In the genomic region with DNA sequence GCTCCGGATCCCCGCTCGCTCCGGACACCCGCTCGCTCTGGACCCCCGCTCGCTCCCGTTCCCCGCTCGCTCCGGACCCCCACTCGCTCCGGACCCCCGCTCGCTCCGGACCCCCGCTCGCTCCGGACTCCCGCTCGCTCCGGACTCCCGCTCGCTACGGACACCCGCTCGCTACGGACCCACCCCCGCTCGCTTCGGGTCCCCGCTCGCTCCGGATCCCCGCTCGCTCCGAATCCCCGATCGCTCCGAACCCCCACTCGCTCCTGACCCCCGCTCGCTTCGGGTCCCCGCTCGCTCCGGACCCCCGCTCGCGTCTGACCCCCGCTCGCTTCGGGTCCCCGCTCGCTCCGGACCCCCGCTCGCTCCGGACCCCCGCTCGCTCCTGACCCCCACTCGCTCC, we compare ENCODE assay signal across 9 mouse cellular contexts. TPM values are rescaled to one million over a fixed set of nuclear protein-coding genes. Genes with fewer than 3 reads are reported as not detected.
A peak's percentile ranks its signal among the peaks of the same experiment; 100 is the strongest.
DNase-seq lines count a peak whose midpoint lies in the region; ATAC-seq and TF ChIP-seq lines count a peak whose summit lies in the region.
"Not testable (repeated sequence)": the region's sequence is repeated elsewhere in the genome, so short reads cannot be mapped to it uniquely, and the experiment has no call there.
"Had no signal": no experiment of that assay in that cellular context is flagged by ENCODE, and none has a peak within 500 bp of the region (broad histone marks: within the 10 kb centered on the region; RNA-seq: fewer than 3 reads in every experiment).

No protein-coding gene starts in this region.

- H3K4me2 ChIP-seq in forebrain, embryonic 14.5 days (ENCODE audit: low read length), result peak overlapping the region; percentile 93
- peak overlapping the region; percentile 76 for H3K4me2 ChIP-seq in heart, embryonic 16.5 days (ENCODE audit: low read depth, low read length)
- H3K4me2 ChIP-seq in intestine, embryonic 16.5 days (ENCODE audit: low read depth, low read length), result peak overlapping the region; percentile 92
- H3K4me2 ChIP-seq in limb, embryonic 11.5 days (ENCODE audit: low read depth, severe bottlenecking), result peak overlapping the region; percentile 89
- H3K4me2 ChIP-seq in liver, postnatal 0 days (ENCODE audit: low read depth, low read length), result peak overlapping the region; percentile 70
- peak overlapping the region; percentile 89 for H3K4me2 ChIP-seq in midbrain, embryonic 15.5 days
- H3K4me2 ChIP-seq in stomach, embryonic 14.5 days (replicated peaks; ENCODE audit: low read depth, low read length), result peak overlapping the region; percentile 91

- peak overlapping the region; percentile 41; the same call in 1 of the 2 replicates for H3K9ac ChIP-seq in forebrain, embryonic 14.5 days (ENCODE audit: low read length)
- H3K9ac ChIP-seq in heart, embryonic 16.5 days (ENCODE audit: low read length), result peak overlapping the region; percentile 60
- peak overlapping the region; percentile 43; the same call in 1 of the 2 replicates for H3K9ac ChIP-seq in intestine, embryonic 16.5 days (ENCODE audit: low read depth, low read length)
- H3K9ac ChIP-seq in limb, embryonic 11.5 days (ENCODE audit: low read length); stomach, embryonic 14.5 days (replicated peaks; ENCODE audit: low read depth, low read length): not testable (repeated sequence)
- peak overlapping the region; percentile 46; the same call in 1 of the 2 replicates for H3K9ac ChIP-seq in liver, postnatal 0 days (replicated peaks)
- H3K9ac ChIP-seq in midbrain, embryonic 15.5 days, result peak overlapping the region; percentile 39; the same call in 1 of the 2 replicates

- ATAC-seq in forebrain, embryonic 14.5 days; heart, embryonic 16.5 days (replicated peaks; ENCODE audit: extremely low read depth, insufficient read depth, low FRiP score); intestine, embryonic 16.5 days; limb, embryonic 11.5 days (ENCODE audit: insufficient number of reproducible peaks, low FRiP score, low TSS enrichment, low read depth); liver, postnatal 0 days; midbrain, embryonic 15.5 days (replicated peaks); stomach, embryonic 14.5 days (ENCODE audit: insufficient number of reproducible peaks, insufficient read depth, low FRiP score, low read depth): not testable (repeated sequence)

- not testable (repeated sequence) for H3K36me3 ChIP-seq in forebrain, embryonic 14.5 days (ENCODE audit: control insufficient read depth, insufficient read depth, low read length); intestine, embryonic 16.5 days (ENCODE audit: control insufficient read depth, insufficient read depth, low read length); limb, embryonic 11.5 days (ENCODE audit: control insufficient read depth, insufficient read depth, low read length); liver, postnatal 0 days (replicated peaks; ENCODE audit: insufficient read depth, low read length); midbrain, embryonic 15.5 days (replicated peaks); stomach, embryonic 14.5 days (ENCODE audit: control insufficient read depth, insufficient read depth, low read length)
- peaks cover 59% of the 10 kb centered on the region for H3K36me3 ChIP-seq in heart, embryonic 16.5 days (ENCODE audit: control insufficient read depth, insufficient read depth)

- H3K27me3 ChIP-seq in forebrain, embryonic 14.5 days (replicated peaks; ENCODE audit: control insufficient read depth, insufficient read depth, low read length), result peaks cover 46% of the 10 kb centered on the region
- not testable (repeated sequence) for H3K27me3 ChIP-seq in heart, embryonic 16.5 days (ENCODE audit: control insufficient read depth, insufficient read depth, low read length)
- H3K27me3 ChIP-seq in intestine, embryonic 16.5 days (replicated peaks; ENCODE audit: control insufficient read depth, insufficient read depth, low read length), result peaks cover 38% of the 10 kb centered on the region
- H3K27me3 ChIP-seq in limb, embryonic 11.5 days (ENCODE audit: control insufficient read depth, insufficient read depth, low read length), result peaks cover 57% of the 10 kb centered on the region
- peaks cover 63% of the 10 kb centered on the region for H3K27me3 ChIP-seq in liver, postnatal 0 days (ENCODE audit: insufficient read depth, low read length)
- peaks cover 51% of the 10 kb centered on the region for H3K27me3 ChIP-seq in midbrain, embryonic 15.5 days (replicated peaks)
- peaks cover 34% of the 10 kb centered on the region for H3K27me3 ChIP-seq in stomach, embryonic 14.5 days (ENCODE audit: control insufficient read depth, insufficient read depth, low read length)

- peak overlapping the region; percentile 63 for H3K27ac ChIP-seq in brown adipose tissue, adult 24 weeks (replicated peaks; ENCODE audit: low read depth, low read length)
- H3K27ac ChIP-seq in forebrain, embryonic 14.5 days (ENCODE audit: low read depth, low read length); heart, embryonic 16.5 days (ENCODE audit: low read length); intestine, embryonic 16.5 days (ENCODE audit: low read length); limb, embryonic 11.5 days (replicated peaks; ENCODE audit: low read depth, low read length); midbrain, embryonic 15.5 days; stomach, embryonic 14.5 days (ENCODE audit: low read length): not testable (repeated sequence)
- H3K27ac ChIP-seq in liver, postnatal 0 days (ENCODE audit: low read depth), result peak overlapping the region; percentile 55

- not testable (repeated sequence) for H3K4me1 ChIP-seq in brown adipose tissue, adult 24 weeks (ENCODE audit: control insufficient read depth, insufficient read depth, insufficient read length, low read length); forebrain, embryonic 14.5 days (ENCODE audit: control insufficient read depth, insufficient read depth, low read length); heart, embryonic 16.5 days (ENCODE audit: control insufficient read depth, insufficient read depth, low read length); intestine, embryonic 16.5 days (ENCODE audit: control insufficient read depth, insufficient read depth, low read length); limb, embryonic 11.5 days (ENCODE audit: control insufficient read depth, insufficient read depth, low read length); liver, postnatal 0 days (ENCODE audit: insufficient read depth); midbrain, embryonic 15.5 days; stomach, embryonic 14.5 days (ENCODE audit: control insufficient read depth, insufficient read depth, low read length)

- not testable (repeated sequence) for H3K9me3 ChIP-seq in forebrain, embryonic 14.5 days (replicated peaks; ENCODE audit: control insufficient read depth, low read length); heart, embryonic 16.5 days (replicated peaks; ENCODE audit: control insufficient read depth, low read length); intestine, embryonic 16.5 days (ENCODE audit: control insufficient read depth, low read length); limb, embryonic 11.5 days (ENCODE audit: control insufficient read depth, low read length); liver, postnatal 0 days (ENCODE audit: low read length); midbrain, embryonic 15.5 days; stomach, embryonic 14.5 days (ENCODE audit: control insufficient read depth, low read depth, low read length)

- DNase-seq in forebrain, embryonic 14.5 days (ENCODE audit: low spot score), result peak; percentile 30
- DNase-seq in limb, embryonic 11.5 days (ENCODE audit: low spot score); liver, postnatal 0 days: not testable (repeated sequence)

- H3K4me3 ChIP-seq in brown adipose tissue, adult 24 weeks (ENCODE audit: insufficient read depth, low read depth, low read length), result peak overlapping the region; percentile 88
- peak overlapping the region; percentile 44 for H3K4me3 ChIP-seq in forebrain, embryonic 14.5 days (ENCODE audit: low read depth, low read length)
- H3K4me3 ChIP-seq in heart, embryonic 16.5 days (ENCODE audit: low read length), result peak overlapping the region; percentile 53
- peak overlapping the region; percentile 50 for H3K4me3 ChIP-seq in intestine, embryonic 16.5 days (ENCODE audit: low read length)
- peak overlapping the region; percentile 40 for H3K4me3 ChIP-seq in limb, embryonic 11.5 days (ENCODE audit: low read depth, low read length)
- H3K4me3 ChIP-seq in liver, postnatal 0 days (ENCODE audit: low read depth, low read length), result peak overlapping the region; percentile 49
- H3K4me3 ChIP-seq in midbrain, embryonic 15.5 days, result peak overlapping the region; percentile 43
- peak overlapping the region; percentile 43 for H3K4me3 ChIP-seq in stomach, embryonic 14.5 days (ENCODE audit: low read depth, low read length)

- not testable (repeated sequence) for TF ChIP-seq EP300 in liver, postnatal 0 days (IDR thresholded peaks at IDR 0.05; ENCODE audit: low read depth)

- not testable (repeated sequence) for TF ChIP-seq CTCF in liver, postnatal 0 days (IDR thresholded peaks at IDR 0.05; ENCODE audit: low read depth)

- WGBS in forebrain, embryonic 14.5 days, result under 1% methylated on average over 57 of the region's 63 CpGs
- WGBS in heart, embryonic 16.5 days, result 7% methylated on average over 49 of the region's 63 CpGs
- 1% methylated on average over 59 of the region's 63 CpGs for WGBS in intestine, embryonic 16.5 days
- 2% methylated on average over 21 of the region's 63 CpGs for WGBS in limb, embryonic 11.5 days
- 4% methylated on average over 44 of the region's 63 CpGs for WGBS in liver, postnatal 0 days (ENCODE audit: insufficient replicate concordance)
- WGBS in midbrain, embryonic 15.5 days, result under 1% methylated on average over 59 of the region's 63 CpGs
- under 1% methylated on average over 56 of the region's 63 CpGs for WGBS in stomach, embryonic 14.5 days

RNA-seq across cellular contexts. Expression of a gene that starts 20.0 kb away (rescaled TPM):
- 28.7 and 30.4 TPM in 2 replicates for polyA plus RNA-seq in brown adipose tissue, adult 24 weeks (2012; ENCODE audit: insufficient read depth, insufficient read length, missing spikeins)
- 0.41 and 0.52 TPM in 2 replicates for polyA plus RNA-seq in forebrain, embryonic 14.5 days (2014; fragmentation: Nextera tagmentation; extraction: Ambion mirVana)
- 6.1 and 7.7 TPM in 2 replicates for polyA plus RNA-seq in heart, embryonic 16.5 days (2015; fragmentation: Nextera tagmentation; extraction: Ambion mirVana)
- polyA plus RNA-seq in intestine, embryonic 16.5 days (2015; fragmentation: Nextera tagmentation; extraction: Ambion mirVana), result 1.5 and 1.8 TPM in 2 replicates
- 0.07 and 0.55 TPM in 2 replicates for polyA plus RNA-seq in limb, embryonic 11.5 days (2014; fragmentation: Nextera tagmentation; extraction: Ambion mirVana)
- 4.5 and 5.1 TPM in 2 replicates for polyA plus RNA-seq in liver, postnatal 0 days (2015; fragmentation: Nextera tagmentation; extraction: Ambion mirVana)
- polyA plus RNA-seq in midbrain, embryonic 15.5 days (2015; fragmentation: Nextera tagmentation; extraction: Ambion mirVana), result 1.4 and 1.8 TPM in 2 replicates
- polyA plus RNA-seq in stomach, embryonic 14.5 days (2014; fragmentation: Nextera tagmentation; extraction: Ambion mirVana), result 1.3 and 1.8 TPM in 2 replicates
- polyA plus RNA-seq: Patski had no signal

RNA-seq across cellular contexts. Expression of a gene that starts 20.8 kb away (rescaled TPM):
- polyA plus RNA-seq in brown adipose tissue, adult 24 weeks (2012; ENCODE audit: insufficient read depth, insufficient read length, missing spikeins), result 9.1 and 14.2 TPM in 2 replicates
- 0.38 and 1.1 TPM in 2 replicates for polyA plus RNA-seq in forebrain, embryonic 14.5 days (2014; fragmentation: Nextera tagmentation; extraction: Ambion mirVana)
- polyA plus RNA-seq in heart, embryonic 16.5 days (2015; fragmentation: Nextera tagmentation; extraction: Ambion mirVana), result 188 and 201 TPM in 2 replicates
- polyA plus RNA-seq in intestine, embryonic 16.5 days (2015; fragmentation: Nextera tagmentation; extraction: Ambion mirVana), result 2.3 and 2.6 TPM in 2 replicates
- 2.2 and 2.5 TPM in 2 replicates for polyA plus RNA-seq in limb, embryonic 11.5 days (2014; fragmentation: Nextera tagmentation; extraction: Ambion mirVana)
- 1.6 TPM in 2 replicates for polyA plus RNA-seq in liver, postnatal 0 days (2015; fragmentation: Nextera tagmentation; extraction: Ambion mirVana)
- polyA plus RNA-seq in midbrain, embryonic 15.5 days (2015; fragmentation: Nextera tagmentation; extraction: Ambion mirVana), result 1.3 and 2.0 TPM in 2 replicates
- polyA plus RNA-seq in stomach, embryonic 14.5 days (2014; fragmentation: Nextera tagmentation; extraction: Ambion mirVana), result 1.6 and 1.8 TPM in 2 replicates
- polyA plus RNA-seq: Patski had no signal

RNA-seq across cellular contexts. Expression of a gene that starts 22.9 kb away (rescaled TPM):
- polyA plus RNA-seq in brown adipose tissue, adult 24 weeks (2012; ENCODE audit: insufficient read depth, insufficient read length, missing spikeins), result 3.8 and 6.7 TPM in 2 replicates
- polyA plus RNA-seq in forebrain, embryonic 14.5 days (2014; fragmentation: Nextera tagmentation; extraction: Ambion mirVana), result 23.4 and 25.7 TPM in 2 replicates
- 22.2 TPM in 2 replicates for polyA plus RNA-seq in heart, embryonic 16.5 days (2015; fragmentation: Nextera tagmentation; extraction: Ambion mirVana)
- polyA plus RNA-seq in intestine, embryonic 16.5 days (2015; fragmentation: Nextera tagmentation; extraction: Ambion mirVana), result 25.8 and 31.2 TPM in 2 replicates
- 31.2 and 38.6 TPM in 2 replicates for polyA plus RNA-seq in limb, embryonic 11.5 days (2014; fragmentation: Nextera tagmentation; extraction: Ambion mirVana)
- 9.1 and 9.2 TPM in 2 replicates for polyA plus RNA-seq in liver, postnatal 0 days (2015; fragmentation: Nextera tagmentation; extraction: Ambion mirVana)
- 33.8 and 36.8 TPM in 2 replicates for polyA plus RNA-seq in midbrain, embryonic 15.5 days (2015; fragmentation: Nextera tagmentation; extraction: Ambion mirVana)
- 30.9 and 31.6 TPM in 2 replicates for polyA plus RNA-seq in stomach, embryonic 14.5 days (2014; fragmentation: Nextera tagmentation; extraction: Ambion mirVana)

RNA-seq across cellular contexts. Expression of a gene that starts 39.2 kb away (rescaled TPM):
- polyA plus RNA-seq in brown adipose tissue, adult 24 weeks (2012; ENCODE audit: insufficient read depth, insufficient read length, missing spikeins), result 0.79 TPM in 1 of 2 replicates, not detected in the other
- polyA plus RNA-seq in forebrain, embryonic 14.5 days (2014; fragmentation: Nextera tagmentation; extraction: Ambion mirVana), result 0.18 and 0.48 TPM in 2 replicates
- polyA plus RNA-seq in heart, embryonic 16.5 days (2015; fragmentation: Nextera tagmentation; extraction: Ambion mirVana), result 0.12 and 0.20 TPM in 2 replicates
- polyA plus RNA-seq in intestine, embryonic 16.5 days (2015; fragmentation: Nextera tagmentation; extraction: Ambion mirVana), result 0.16 and 0.23 TPM in 2 replicates
- polyA plus RNA-seq in limb, embryonic 11.5 days (2014; fragmentation: Nextera tagmentation; extraction: Ambion mirVana), result 0.15 and 0.20 TPM in 2 replicates
- 0.28 and 0.30 TPM in 2 replicates for polyA plus RNA-seq in liver, postnatal 0 days (2015; fragmentation: Nextera tagmentation; extraction: Ambion mirVana)
- polyA plus RNA-seq in midbrain, embryonic 15.5 days (2015; fragmentation: Nextera tagmentation; extraction: Ambion mirVana), result 0.78 and 1.2 TPM in 2 replicates
- 0.12 and 0.34 TPM in 2 replicates for polyA plus RNA-seq in stomach, embryonic 14.5 days (2014; fragmentation: Nextera tagmentation; extraction: Ambion mirVana)

RNA-seq across cellular contexts. Expression of a gene that starts 40.7 kb away (rescaled TPM):
- polyA plus RNA-seq in brown adipose tissue, adult 24 weeks (2012; ENCODE audit: insufficient read depth, insufficient read length, missing spikeins), result 13.4 and 21.8 TPM in 2 replicates
- polyA plus RNA-seq in forebrain, embryonic 14.5 days (2014; fragmentation: Nextera tagmentation; extraction: Ambion mirVana), result 14.2 and 16.8 TPM in 2 replicates
- 13.8 and 14.4 TPM in 2 replicates for polyA plus RNA-seq in heart, embryonic 16.5 days (2015; fragmentation: Nextera tagmentation; extraction: Ambion mirVana)
- polyA plus RNA-seq in intestine, embryonic 16.5 days (2015; fragmentation: Nextera tagmentation; extraction: Ambion mirVana), result 13.9 and 15.0 TPM in 2 replicates
- 12.8 and 13.1 TPM in 2 replicates for polyA plus RNA-seq in limb, embryonic 11.5 days (2014; fragmentation: Nextera tagmentation; extraction: Ambion mirVana)
- 3.4 and 4.4 TPM in 2 replicates for polyA plus RNA-seq in liver, postnatal 0 days (2015; fragmentation: Nextera tagmentation; extraction: Ambion mirVana)
- polyA plus RNA-seq in midbrain, embryonic 15.5 days (2015; fragmentation: Nextera tagmentation; extraction: Ambion mirVana), result 12.1 and 13.9 TPM in 2 replicates
- 14.1 and 14.4 TPM in 2 replicates for polyA plus RNA-seq in stomach, embryonic 14.5 days (2014; fragmentation: Nextera tagmentation; extraction: Ambion mirVana)

Comparison
In these comparisons a context has a peak if more than half of its experiments do, and no peak if none do; other contexts are left out.
1. RNA of a gene that starts 20.8 kb away (polyA plus RNA-seq): 188 to 201 TPM in heart, embryonic 16.5 days; 9.1 to 14.2 TPM in brown adipose tissue, adult 24 weeks, 2.2 to 2.5 TPM in limb, embryonic 11.5 days, 2.3 to 2.6 TPM in intestine, embryonic 16.5 days, 1.3 to 2.0 TPM in midbrain, embryonic 15.5 days, 1.6 to 1.8 TPM in stomach, embryonic 14.5 days, 1.6 TPM in liver, postnatal 0 days and 0.38 to 1.1 TPM in forebrain, embryonic 14.5 days; every median in the first group is over 10 times any median in the second.
2. Peak in every context shown above with its lines, with median percentiles within 50 percentile points of each other: H3K4me3 ChIP-seq and H3K4me2 ChIP-seq.